Mouse (Mus musculus) left cerebral cortex, adult 6 months (tissue): ENCODE measurements around the gene Olfr974. TPM values are rescaled to one million over a fixed set of nuclear protein-coding genes. Genes with fewer than 3 reads are reported as not detected.

ENCODE experiments used
- long read RNA-seq, 2 experiments: library from polyadenylated mRNA; unstranded; transcript quantifications; one replicate each; pipeline ENCODE4 v2.0.0; 2019 to 2020
- polyA plus RNA-seq: library from polyadenylated mRNA; unstranded; fragments of <200 nt; fragmentation: Nextera tagmentation; gene quantifications from 2 replicates; pipeline ENCODE4 v1.2.3, GENCODE M21; 2021

Gene Olfr974
- not detected in 2 replicates for polyA plus RNA-seq
- long read RNA-seq, experiment 1 = 0 reads
- long read RNA-seq, experiment 2 = 0 reads

GRCm38 (mm10) chr9:39937201-39937600 is at the start of gene Olfr974:
Gene Olfr974 (plus strand): TSS chr9:39937501.

DNA sequence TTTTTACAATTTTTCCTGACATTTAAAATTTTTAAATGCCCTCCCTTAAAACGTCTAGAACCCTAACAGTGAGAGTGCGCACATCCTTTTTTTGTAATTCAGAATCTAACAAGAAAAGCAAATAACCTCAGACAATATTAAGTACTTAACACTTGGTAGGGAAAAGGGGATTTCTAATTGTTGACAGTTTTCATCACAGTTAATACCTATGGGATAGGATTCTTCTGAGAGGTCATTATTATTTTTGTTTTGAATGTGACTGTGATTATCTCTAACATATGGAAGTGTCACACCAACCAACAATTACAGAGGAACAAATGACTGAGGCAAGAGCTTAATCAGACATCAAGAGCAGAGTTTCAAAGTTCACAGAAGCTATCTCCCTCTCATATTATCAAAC is 30.3 kb upstream of the Olfr974 start, which contains the start of gene Olfr229:
TSS of gene Olfr229 (plus strand) at position 301 of the 400 bp plus-strand sequence.

GRCm38 (mm10) chr9:39951946-39952345 is 14.6 kb downstream of the Olfr974 start, which contains the start of gene Olfr975:
Gene Olfr975 (minus strand): TSS chr9:39952046.

DNA sequence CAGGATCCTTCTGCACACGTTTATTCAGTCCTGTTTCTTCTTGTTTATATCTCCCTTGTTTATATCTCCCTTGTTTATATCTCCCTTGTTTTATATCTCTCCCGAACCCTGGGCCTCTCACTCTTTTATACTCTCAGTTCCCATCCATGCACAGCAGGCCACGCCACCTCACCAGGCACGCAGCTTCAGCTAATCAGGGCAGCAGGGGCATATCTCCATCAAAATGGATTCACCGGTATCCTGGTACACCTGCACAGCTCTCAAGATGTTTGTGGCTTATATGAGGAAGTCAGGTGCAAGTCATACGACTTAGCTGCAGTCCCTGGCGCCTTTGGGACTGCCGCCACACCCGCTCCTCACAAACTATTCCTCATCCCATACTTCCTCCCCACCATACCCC is 23.7 kb downstream of the Olfr974 start, which contains the start of gene Olfr976:
TSS of gene Olfr976 (minus strand) at position 101 of the 400 bp plus-strand sequence.

GRCm38 (mm10) chr9:39991813-39992212 is 54.5 kb downstream of the Olfr974 start, which contains the start of gene Olfr978:
Gene Olfr978 (plus strand): TSS chr9:39992113.

Other genes starting within 250 kb of the Olfr974 start
- gene Olfr149, start 230.4 kb upstream of the Olfr974 start, polyA plus RNA-seq = not detected in 2 replicates
- gene Olfr965, start 226.1 kb upstream of the Olfr974 start, polyA plus RNA-seq = not detected in 2 replicates
- not detected in 2 replicates for gene Olfr150, start 206.5 kb upstream of the Olfr974 start, polyA plus RNA-seq
- not detected in 2 replicates for gene Olfr967, start 191.3 kb upstream of the Olfr974 start, polyA plus RNA-seq
- not detected in 2 replicates for gene Olfr968, start 154.2 kb upstream of the Olfr974 start, polyA plus RNA-seq
- not detected in 2 replicates for gene Olfr969, start 146.6 kb upstream of the Olfr974 start, polyA plus RNA-seq
- gene Olfr970, start 128.6 kb upstream of the Olfr974 start, polyA plus RNA-seq = not detected in 2 replicates
- not detected in 2 replicates for gene Olfr971, start 100.6 kb upstream of the Olfr974 start, polyA plus RNA-seq
- gene Olfr972, start 71.1 kb upstream of the Olfr974 start, polyA plus RNA-seq = not detected in 2 replicates
- gene Olfr229, start 30.2 kb upstream of the Olfr974 start, polyA plus RNA-seq = not detected in 2 replicates
- gene Olfr975, start 14.5 kb downstream of the Olfr974 start, polyA plus RNA-seq = not detected in 2 replicates
- not detected in 2 replicates for gene Olfr976, start 23.6 kb downstream of the Olfr974 start, polyA plus RNA-seq
- gene Olfr978, start 54.6 kb downstream of the Olfr974 start, polyA plus RNA-seq = not detected in 2 replicates
- not detected in 2 replicates for gene Olfr979, start 66.0 kb downstream of the Olfr974 start, polyA plus RNA-seq
- gene Olfr980, start 72.1 kb downstream of the Olfr974 start, polyA plus RNA-seq = not detected in 2 replicates
- not detected in 2 replicates for gene Olfr981, start 84.0 kb downstream of the Olfr974 start, polyA plus RNA-seq
- gene Olfr982, start 136.3 kb downstream of the Olfr974 start, polyA plus RNA-seq = not detected in 2 replicates
- gene Olfr983, start 156.1 kb downstream of the Olfr974 start, polyA plus RNA-seq = not detected in 2 replicates
- not detected in 2 replicates for gene Olfr984, start 176.7 kb downstream of the Olfr974 start, polyA plus RNA-seq
- gene Olfr985, start 192.7 kb downstream of the Olfr974 start, polyA plus RNA-seq = not detected in 2 replicates
- not detected in 2 replicates for gene Tmem225, start 210.6 kb downstream of the Olfr974 start, polyA plus RNA-seq
- not detected in 2 replicates for gene Olfr986, start 243.4 kb downstream of the Olfr974 start, polyA plus RNA-seq